Mouse (Mus musculus) ES-Bruce4 (cell line): ENCODE results near the gene Robo2. TPM values are rescaled to one million over a fixed set of nuclear protein-coding genes. Genes with fewer than 3 reads are reported as not detected.

Source experiments
- H3K27ac ChIP-seq: 2 replicates; pipeline ENCODE4 v1.5.1; 2012; ENCODE audit warnings: low read length, inconsistent platforms; ENCODE audit not compliant: insufficient read depth
- H3K27me3 ChIP-seq: 2 replicates; pipeline ENCODE4 v1.6.1; 2012; ENCODE audit warnings: mild to moderate bottlenecking, low read length, inconsistent platforms; ENCODE audit not compliant: control insufficient read depth, poor library complexity, insufficient read depth, severe bottlenecking
- H3K36me3 ChIP-seq: 2 replicates; pipeline ENCODE4 v1.6.1; 2012; ENCODE audit warnings: inconsistent platforms, mild to moderate bottlenecking, low read length, moderate library complexity; ENCODE audit not compliant: control insufficient read depth, poor library complexity, insufficient read depth, severe bottlenecking
- H3K4me1 ChIP-seq: one replicate; pipeline ENCODE4 v1.8.1; 2011; ENCODE audit warnings: low read length; ENCODE audit not compliant: control insufficient read depth, insufficient read depth
- H3K4me3 ChIP-seq: 2 replicates; pipeline ENCODE4 v1.5.1; 2011; ENCODE audit warnings: low read depth, mild to moderate bottlenecking, low read length
- H3K9ac ChIP-seq: 2 replicates; pipeline ENCODE4 v1.6.1; 2012; ENCODE audit warnings: low read depth, mild to moderate bottlenecking, inconsistent platforms; ENCODE audit not compliant: poor library complexity, severe bottlenecking
- H3K9me3 ChIP-seq: replicated peaks from 2 replicates; pipeline ENCODE4 v1.6.1; 2012; ENCODE audit warnings: mild to moderate bottlenecking, low read length, inconsistent platforms; ENCODE audit not compliant: control insufficient read depth, poor library complexity, insufficient read depth, severe bottlenecking
- CTCF ChIP-seq: IDR thresholded peaks from one replicate; pipeline ENCODE4 v1.8.1; 2011; ENCODE audit warnings: low read depth, low read length
- EP300 ChIP-seq: IDR thresholded peaks from 2 replicates; pipeline ENCODE4 v1.6.1; 2011; ENCODE audit warnings: low read depth, low read length; ENCODE audit not compliant: insufficient read depth
- POLR2A ChIP-seq: IDR thresholded peaks from one replicate; pipeline ENCODE4 v1.8.1; 2011; ENCODE audit warnings: low read length; ENCODE audit not compliant: insufficient read depth
- polyA plus RNA-seq: library from polyadenylated mRNA; stranded (reverse); fragments of >200 nt; gene quantifications from 2 replicates; pipeline ENCODE4 v1.2.4, GENCODE M21; 2011; ENCODE audit warnings: low read depth; ENCODE audit not compliant: missing spikeins, insufficient read depth, insufficient read length

Gene Robo2
- polyA plus RNA-seq, 1 experiment = 0.91 TPM

DNA sequence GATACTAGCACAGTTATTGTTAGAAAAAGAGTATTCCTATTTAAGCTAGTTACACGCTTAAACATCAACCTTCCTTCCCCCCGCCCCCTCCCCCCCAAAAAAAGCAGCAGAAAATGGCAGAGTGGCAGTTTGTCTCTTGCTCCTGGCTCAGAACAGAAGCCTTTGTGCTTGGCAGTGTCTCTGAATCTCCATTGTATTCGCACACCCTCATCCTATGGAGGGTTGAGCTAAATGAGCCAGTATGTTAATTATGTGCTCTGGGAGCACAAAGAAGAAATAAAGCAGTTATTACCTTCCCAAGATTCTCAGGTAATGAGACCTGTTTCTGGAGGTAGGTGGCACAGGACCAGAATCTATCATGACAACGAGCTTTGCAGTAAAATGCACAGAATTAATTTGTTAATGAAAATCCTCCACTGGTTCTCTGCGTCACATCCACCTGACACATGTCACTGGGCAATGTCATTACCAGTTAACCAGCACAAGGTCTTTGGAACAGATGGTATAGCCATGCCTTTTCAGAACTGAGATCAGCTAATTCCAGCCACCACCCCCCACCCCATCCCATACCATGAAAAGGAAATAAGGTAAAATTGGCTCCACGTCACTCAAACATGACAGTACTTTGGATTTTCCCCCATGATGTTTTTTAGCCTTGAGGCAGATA is 177.1 kb downstream of the Robo2 start:
- no peak for TF ChIP-seq EP300
- no peak for TF ChIP-seq CTCF
- no peak for TF ChIP-seq POLR2A
- Histone ChIP-seq H3K27me3 (no peaks in the 10 kb centered on the region), H3K36me3 (no peaks in the 10 kb centered on the region), H3K4me3 (no peak overlapping the region), H3K4me1 (no peaks in the 10 kb centered on the region), H3K9me3 (no peaks in the 10 kb centered on the region), H3K9ac (no peak overlapping the region), H3K27ac (no peak overlapping the region)

DNA sequence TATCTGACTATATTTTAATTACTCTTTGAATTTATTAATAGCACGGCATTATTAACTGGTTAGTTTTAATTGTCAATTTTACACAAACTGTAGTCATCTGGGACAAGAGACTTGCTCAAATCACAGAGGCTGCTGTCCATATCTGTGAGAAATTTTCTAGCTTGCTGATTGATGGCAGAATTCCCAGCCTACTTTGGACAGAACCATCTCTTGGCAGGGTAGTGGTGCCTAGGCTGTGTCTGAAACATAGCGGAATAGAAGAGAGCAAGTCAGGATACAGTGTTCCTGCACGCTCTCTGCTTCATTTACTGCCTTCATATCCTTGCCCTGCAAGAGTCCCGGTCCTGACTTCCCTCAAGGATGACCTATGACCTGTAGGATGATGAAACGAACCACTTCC is 178.0 kb downstream of the Robo2 start:
- Histone ChIP-seq H3K27me3 (no peaks in the 10 kb centered on the region), H3K4me3 (no peak overlapping the region), H3K9ac (no peak overlapping the region), H3K4me1 (no peaks in the 10 kb centered on the region), H3K27ac (no peak overlapping the region), H3K36me3 (no peaks in the 10 kb centered on the region), H3K9me3 (no peaks in the 10 kb centered on the region)
- no peak for TF ChIP-seq POLR2A
- no peak for TF ChIP-seq CTCF

DNA sequence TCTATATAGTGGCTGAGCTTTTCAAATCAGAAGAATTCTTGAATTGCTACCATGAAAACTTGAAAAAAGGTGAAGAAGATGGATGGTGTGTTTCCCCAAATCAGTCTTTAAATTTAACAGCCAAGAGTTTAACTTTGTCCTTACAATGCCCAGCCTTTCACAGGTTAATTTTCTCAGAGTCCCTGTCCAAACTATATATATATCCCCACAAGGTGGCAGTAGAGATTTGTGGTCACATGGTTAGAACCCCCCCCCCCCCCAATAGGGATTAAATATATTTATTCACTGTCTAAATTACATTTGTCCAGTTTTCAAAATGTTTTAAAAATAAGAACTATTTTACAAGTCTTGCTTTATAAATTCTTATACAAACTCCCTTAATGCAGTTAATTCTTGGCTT is 184.3 kb downstream of the Robo2 start:
- no peaks in the 10 kb centered on the region for H3K36me3 ChIP-seq
- H3K9ac ChIP-seq = no peak overlapping the region
- TF ChIP-seq POLR2A (no peak), CTCF (no peak), EP300 (no peak)
- H3K27me3 ChIP-seq = no peaks in the 10 kb centered on the region
- no peak overlapping the region for H3K4me3 ChIP-seq
- no peak overlapping the region for H3K27ac ChIP-seq
- no peaks in the 10 kb centered on the region for H3K4me1 ChIP-seq
- H3K9me3 ChIP-seq = no peaks in the 10 kb centered on the region

DNA sequence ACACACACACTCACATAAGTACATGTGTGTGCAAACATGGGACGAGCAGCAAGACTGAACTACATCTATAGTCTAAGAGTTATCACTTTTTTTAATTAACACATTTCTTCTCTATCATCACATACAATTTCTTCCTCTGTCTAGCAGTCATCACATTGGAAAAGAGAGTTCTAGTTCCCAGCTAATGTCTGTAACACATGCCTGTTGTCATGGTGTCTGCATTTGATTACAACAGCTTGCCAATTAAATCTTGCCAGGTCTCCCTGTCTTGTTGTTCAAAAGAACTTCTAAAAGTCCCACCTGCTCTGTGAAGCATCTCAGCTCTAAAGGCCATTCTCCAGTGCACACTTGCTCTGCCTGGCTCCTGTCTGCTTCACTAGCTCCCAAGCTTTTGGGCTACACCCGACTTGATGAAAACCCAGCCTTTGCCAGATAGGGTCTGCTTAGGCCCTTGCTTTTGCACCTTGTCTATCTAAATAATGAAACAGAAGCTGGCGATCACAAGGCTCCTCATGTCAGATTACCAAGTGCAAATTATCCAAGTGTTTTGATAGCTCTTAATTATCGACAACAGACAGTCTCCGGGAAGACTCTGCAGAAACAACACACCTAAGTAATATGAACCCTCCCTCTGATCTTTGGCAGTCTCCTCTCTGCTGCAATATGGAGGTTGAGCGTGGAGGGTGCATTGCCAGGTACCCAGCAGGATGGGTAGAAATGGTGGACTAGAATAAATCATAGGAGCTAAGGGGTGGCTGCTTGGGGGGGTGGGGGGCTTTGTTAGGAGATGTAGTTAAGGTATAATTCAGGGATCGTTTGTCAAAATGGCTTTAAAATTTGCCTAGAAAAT is 186.0 kb downstream of the Robo2 start:
- TF ChIP-seq POLR2A = no peak
- no peak for TF ChIP-seq EP300
- no peak for TF ChIP-seq CTCF
- Histone ChIP-seq H3K4me1 (no peaks in the 10 kb centered on the region), H3K27me3 (no peaks in the 10 kb centered on the region), H3K9ac (no peak overlapping the region), H3K27ac (no peak overlapping the region), H3K4me3 (no peak overlapping the region), H3K9me3 (no peaks in the 10 kb centered on the region), H3K36me3 (no peaks in the 10 kb centered on the region)

DNA sequence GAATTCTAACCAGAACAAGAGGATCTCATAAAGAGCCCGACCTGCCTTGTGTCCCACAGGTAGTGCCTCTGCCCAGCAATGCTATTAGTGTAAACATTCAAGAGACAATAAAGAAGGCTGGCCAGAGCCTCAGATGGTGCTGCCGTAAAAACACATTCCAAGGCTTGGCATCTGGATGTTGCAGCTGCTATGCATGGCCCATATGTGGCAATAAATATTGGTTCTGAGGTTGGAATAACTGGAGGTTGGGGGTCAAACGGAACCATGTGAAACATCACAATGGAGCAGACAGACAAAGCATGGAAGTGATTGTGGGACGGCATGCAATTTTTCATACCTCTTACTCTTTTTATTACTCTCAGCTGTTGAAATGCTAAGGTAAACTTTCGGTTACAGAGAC is 189.1 kb downstream of the Robo2 start:
- Histone ChIP-seq H3K9me3 (no peaks in the 10 kb centered on the region), H3K4me3 (no peak overlapping the region), H3K9ac (no peak overlapping the region), H3K36me3 (no peaks in the 10 kb centered on the region), H3K27me3 (no peaks in the 10 kb centered on the region), H3K27ac (no peak overlapping the region), H3K4me1 (no peaks in the 10 kb centered on the region)
- TF ChIP-seq POLR2A = no peak
- TF ChIP-seq EP300 = no peak
- TF ChIP-seq CTCF = no peak

DNA sequence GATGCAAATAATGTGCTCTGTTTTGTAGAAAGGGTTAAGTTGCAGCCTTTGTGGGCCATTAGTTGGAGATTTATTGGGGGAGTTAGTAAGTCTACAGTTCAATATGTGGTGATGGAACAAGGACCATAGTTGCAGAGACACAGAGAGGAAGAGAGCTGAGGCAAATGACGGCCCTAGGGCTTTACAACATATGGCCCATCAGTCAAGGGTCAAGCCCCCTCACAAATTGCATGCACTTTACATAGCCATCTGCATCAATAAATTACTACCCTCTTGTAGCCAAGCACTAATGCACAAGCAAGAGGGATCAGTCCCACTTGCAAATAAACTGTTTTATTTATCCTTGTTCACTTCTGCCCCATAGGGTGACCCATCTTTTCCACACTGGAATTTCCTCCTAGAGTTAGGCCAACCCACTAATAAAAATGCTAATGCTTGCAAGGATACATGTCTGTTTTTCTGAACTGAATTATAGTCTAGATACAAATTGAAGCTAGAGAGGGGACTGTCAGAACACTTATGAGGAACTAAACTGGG is 194.7 kb downstream of the Robo2 start:
- Histone ChIP-seq H3K36me3 (no peaks in the 10 kb centered on the region), H3K27ac (no peak overlapping the region), H3K9me3 (no peaks in the 10 kb centered on the region), H3K4me1 (no peaks in the 10 kb centered on the region), H3K9ac (no peak overlapping the region), H3K4me3 (no peak overlapping the region), H3K27me3 (no peaks in the 10 kb centered on the region)
- no peak for TF ChIP-seq EP300
